ENCODE assay signal across 25 mouse cellular contexts in the genomic region with DNA sequence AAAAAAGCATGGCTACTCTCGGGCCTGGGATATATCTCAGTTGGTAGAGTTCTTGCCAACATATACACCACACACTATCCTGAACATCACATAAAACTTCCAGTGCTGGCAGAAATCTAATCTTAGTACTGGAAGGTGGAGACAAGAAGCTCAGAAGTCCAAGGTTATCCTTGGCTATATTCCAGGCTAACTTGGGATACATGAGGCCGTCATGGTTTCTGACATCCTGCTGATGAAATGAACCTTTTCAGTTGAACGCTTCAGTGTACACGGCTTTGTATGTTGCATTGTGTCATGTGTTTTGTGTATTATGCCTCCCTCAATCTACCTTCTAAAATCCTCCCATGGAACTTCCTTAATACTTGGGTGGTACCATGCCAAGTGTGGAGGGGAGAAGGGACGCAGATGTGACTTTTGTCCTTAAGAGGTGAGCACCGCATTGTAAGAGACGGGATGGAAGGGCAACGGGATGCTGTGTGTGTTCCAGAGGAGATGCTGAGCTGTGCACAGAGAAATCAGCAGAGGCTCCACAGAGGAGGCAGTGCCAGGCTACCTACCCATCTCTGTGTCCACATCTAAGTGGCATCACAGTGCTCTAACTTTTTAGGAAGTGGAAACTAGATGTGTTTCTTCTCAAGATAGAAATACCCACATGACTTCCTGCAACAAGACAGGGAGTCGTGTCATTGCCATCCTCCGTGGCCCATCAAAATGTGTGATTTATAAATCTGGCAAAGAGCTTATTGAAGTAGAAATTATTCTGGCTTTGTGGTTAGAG. TPM values are rescaled to one million over a fixed set of nuclear protein-coding genes. Genes with fewer than 3 reads are reported as not detected.
DNase-seq lines count a peak whose midpoint lies in the region; ATAC-seq and TF ChIP-seq lines count a peak whose summit lies in the region.
"Had no signal": no experiment of that assay in that cellular context is flagged by ENCODE, and none has a peak within 500 bp of the region (broad histone marks: within the 10 kb centered on the region; RNA-seq: fewer than 3 reads in every experiment).

No protein-coding gene starts in this region.

- no peaks in the 10 kb centered on the region for H3K79me2 ChIP-seq in heart, adult 2 months (replicated peaks; ENCODE audit: control insufficient read depth, insufficient read depth, low read length)

- peaks cover 11% of the 10 kb centered on the region for H3K4me1 ChIP-seq in heart, embryonic 16.5 days (ENCODE audit: control insufficient read depth, insufficient read depth, low read length)
- H3K4me1 ChIP-seq in heart, adult 2 months (ENCODE audit: control insufficient read depth, insufficient read depth, low read length), result peaks cover 4% of the 10 kb centered on the region
- no peaks in the 10 kb centered on the region; the same call in 1 of the 2 replicates for H3K4me1 ChIP-seq in liver, embryonic 16.5 days (ENCODE audit: control insufficient read depth, low read depth, low read length)
- peaks cover 4% of the 10 kb centered on the region; the same call in 1 of the 2 replicates for H3K4me1 ChIP-seq in liver, postnatal 0 days (ENCODE audit: insufficient read depth)
- no peaks in the 10 kb centered on the region for H3K4me1 ChIP-seq in intestine, embryonic 15.5 days (replicated peaks)
- no peaks in the 10 kb centered on the region for H3K4me1 ChIP-seq in lung, adult 2 months (ENCODE audit: control insufficient read depth, insufficient read depth, low read length)
- H3K4me1 ChIP-seq: embryonic facial prominence, embryonic 15.5 days; forebrain, embryonic 15.5 days; liver, embryonic 15.5 days; midbrain, embryonic 13.5 days; neural tube, embryonic 12.5 days had no signal

- no peak for TF ChIP-seq EP300 in heart, adult 2 months (IDR thresholded peaks at IDR 0.05; ENCODE audit: insufficient read depth, low read depth, low read length)
- TF ChIP-seq EP300 in liver, postnatal 0 days (IDR thresholded peaks at IDR 0.05; ENCODE audit: low read depth), result no peak

- H3K27me3 ChIP-seq in heart, embryonic 16.5 days (ENCODE audit: control insufficient read depth, insufficient read depth, low read length), result peaks cover 9% of the 10 kb centered on the region; the same call in 1 of the 2 replicates
- no peaks in the 10 kb centered on the region for H3K27me3 ChIP-seq in heart, adult 2 months (ENCODE audit: control insufficient read depth, insufficient read depth, low read length)
- H3K27me3 ChIP-seq in liver, embryonic 16.5 days (ENCODE audit: control insufficient read depth, insufficient read depth, low read depth, low read length), result no peaks in the 10 kb centered on the region; the same call in 1 of the 2 replicates
- no peaks in the 10 kb centered on the region for H3K27me3 ChIP-seq in liver, postnatal 0 days (ENCODE audit: insufficient read depth, low read length)
- H3K27me3 ChIP-seq in intestine, embryonic 15.5 days (replicated peaks), result no peaks in the 10 kb centered on the region
- H3K27me3 ChIP-seq: embryonic facial prominence, embryonic 15.5 days; forebrain, embryonic 15.5 days; midbrain, embryonic 13.5 days; neural tube, embryonic 12.5 days had no signal

- no peak for TF ChIP-seq CTCF in heart, adult 2 months (IDR thresholded peaks at IDR 0.05)
- no peak for TF ChIP-seq CTCF in liver, postnatal 0 days (IDR thresholded peaks at IDR 0.05; ENCODE audit: low read depth)
- no peak for TF ChIP-seq CTCF in lung, adult 2 months (IDR thresholded peaks at IDR 0.05; ENCODE audit: insufficient read depth, low read length)

- no peak for DNase-seq in heart, adult 2 months
- DNase-seq in liver, postnatal 0 days, result no peak
- DNase-seq in embryo, embryonic 10.5 days (ENCODE audit: low spot score), result no peak
- no peak for DNase-seq in lung, adult 2 months
- DNase-seq: adrenal gland, adult 2 months; cerebellum, adult 11 months; cerebellum, postnatal 10 days; embryo, embryonic 11 days; gastrocnemius, postnatal 10 days; kidney, adult 8-10 months; layer of hippocampus, adult 9-11 months; lung, postnatal 10 days; right cerebral cortex, postnatal 14 days; spleen, adult 18-20 months had no signal

- H3K27ac ChIP-seq in heart, embryonic 16.5 days (ENCODE audit: low read length), result no peak overlapping the region
- H3K27ac ChIP-seq in heart, adult 2 months, result no peak overlapping the region
- H3K27ac ChIP-seq in liver, embryonic 16.5 days (ENCODE audit: low read length), result no peak overlapping the region
- no peak overlapping the region for H3K27ac ChIP-seq in liver, postnatal 0 days (ENCODE audit: low read depth)
- peak overlapping the region; percentile 17; the same call in 1 of the 2 replicates for H3K27ac ChIP-seq in intestine, embryonic 15.5 days
- H3K27ac ChIP-seq: embryonic facial prominence, embryonic 15.5 days; forebrain, embryonic 15.5 days; hindbrain, postnatal 0 days; liver, embryonic 15.5 days; midbrain, embryonic 13.5 days; neural tube, embryonic 12.5 days had no signal

- no peak overlapping the region for H3K9ac ChIP-seq in heart, embryonic 16.5 days (ENCODE audit: low read length)
- no peak overlapping the region for H3K9ac ChIP-seq in heart, adult 2 months (ENCODE audit: low read depth, low read length)
- H3K9ac ChIP-seq in liver, embryonic 16.5 days (ENCODE audit: low read depth, low read length), result no peak overlapping the region
- no peak overlapping the region for H3K9ac ChIP-seq in liver, postnatal 0 days (replicated peaks)
- H3K9ac ChIP-seq in intestine, embryonic 15.5 days, result no peak overlapping the region
- H3K9ac ChIP-seq: embryonic facial prominence, embryonic 15.5 days; forebrain, embryonic 15.5 days; liver, embryonic 15.5 days; midbrain, embryonic 13.5 days; neural tube, embryonic 12.5 days had no signal

- 58% methylated on average over 10 of the region's 10 CpGs for WGBS in heart, embryonic 16.5 days
- 48% methylated on average over 10 of the region's 10 CpGs for WGBS in heart, adult 2 months
- WGBS in liver, embryonic 16.5 days (ENCODE audit: insufficient replicate concordance), result 59% methylated on average over 10 of the region's 10 CpGs
- WGBS in liver, postnatal 0 days (ENCODE audit: insufficient replicate concordance), result 67% methylated on average over 10 of the region's 10 CpGs
- 69% methylated on average over 10 of the region's 10 CpGs for WGBS in intestine, embryonic 15.5 days
- 76% methylated on average over 10 of the region's 10 CpGs for WGBS in lung, adult 2 months

- H3K36me3 ChIP-seq in heart, embryonic 16.5 days (ENCODE audit: control insufficient read depth, insufficient read depth), result no peaks in the 10 kb centered on the region
- H3K36me3 ChIP-seq in heart, adult 2 months (ENCODE audit: control insufficient read depth, insufficient read depth, low read length), result no peaks in the 10 kb centered on the region
- H3K36me3 ChIP-seq in liver, embryonic 16.5 days (ENCODE audit: control insufficient read depth, insufficient read depth), result no peaks in the 10 kb centered on the region
- no peaks in the 10 kb centered on the region for H3K36me3 ChIP-seq in liver, postnatal 0 days (replicated peaks; ENCODE audit: insufficient read depth, low read length)
- no peaks in the 10 kb centered on the region for H3K36me3 ChIP-seq in intestine, embryonic 15.5 days
- H3K36me3 ChIP-seq: embryonic facial prominence, embryonic 15.5 days; forebrain, embryonic 15.5 days; liver, embryonic 15.5 days; midbrain, embryonic 13.5 days; neural tube, embryonic 12.5 days had no signal

- no peaks in the 10 kb centered on the region for H3K9me3 ChIP-seq in heart, embryonic 16.5 days (replicated peaks; ENCODE audit: control insufficient read depth, low read length)
- H3K9me3 ChIP-seq in liver, embryonic 16.5 days (replicated peaks; ENCODE audit: control insufficient read depth, low read length), result no peaks in the 10 kb centered on the region
- no peaks in the 10 kb centered on the region for H3K9me3 ChIP-seq in liver, postnatal 0 days (ENCODE audit: low read length)
- H3K9me3 ChIP-seq in intestine, embryonic 15.5 days, result no peaks in the 10 kb centered on the region
- H3K9me3 ChIP-seq: embryonic facial prominence, embryonic 15.5 days; forebrain, embryonic 15.5 days; liver, embryonic 15.5 days; midbrain, embryonic 13.5 days; neural tube, embryonic 12.5 days had no signal

- no peak overlapping the region for H3K4me3 ChIP-seq in heart, embryonic 16.5 days (ENCODE audit: low read length)
- H3K4me3 ChIP-seq in heart, adult 2 months, result no peak overlapping the region
- H3K4me3 ChIP-seq in liver, embryonic 16.5 days (ENCODE audit: low read depth, low read length), result no peak overlapping the region
- no peak overlapping the region for H3K4me3 ChIP-seq in liver, postnatal 0 days (ENCODE audit: low read depth, low read length)
- H3K4me3 ChIP-seq in intestine, embryonic 15.5 days (replicated peaks), result peak overlapping the region; percentile 42
- H3K4me3 ChIP-seq in lung, adult 2 months (replicated peaks; ENCODE audit: extremely low read depth, low read depth, low read length), result no peak overlapping the region
- H3K4me3 ChIP-seq: embryonic facial prominence, embryonic 15.5 days; forebrain, embryonic 15.5 days; liver, embryonic 15.5 days; midbrain, embryonic 13.5 days; neural tube, embryonic 12.5 days had no signal

- TF ChIP-seq POLR2A in heart, adult 2 months (IDR thresholded peaks at IDR 0.05; ENCODE audit: insufficient read depth, low read depth, low read length), result no peak
- TF ChIP-seq POLR2A in lung, adult 2 months (IDR thresholded peaks at IDR 0.05; ENCODE audit: borderline replicate concordance, extremely low read depth, low read depth, low read length), result no peak

- intact Hi-C loops in heart, adult 2 months (cut with DNase I), result no loop called here

- 0 out of 2 replicates have a peak, but pooled peaks have one; percentile 18 for ATAC-seq in heart, embryonic 16.5 days (replicated peaks; ENCODE audit: extremely low read depth, insufficient read depth, low FRiP score)
- no peak for ATAC-seq in liver, embryonic 16.5 days (ENCODE audit: low read depth)
- ATAC-seq in liver, postnatal 0 days, result no peak
- no peak for ATAC-seq in intestine, embryonic 15.5 days
- peak; percentile 53 for ATAC-seq in monocyte, adult 5-6 weeks (replicated peaks; ENCODE audit: insufficient number of reproducible peaks, low FRiP score, low TSS enrichment, poor library complexity, severe bottlenecking)
- ATAC-seq: forebrain, embryonic 15.5 days; hindbrain, postnatal 0 days; midbrain, embryonic 13.5 days had no signal

- no peak overlapping the region for H3K4me2 ChIP-seq in heart, embryonic 16.5 days (ENCODE audit: low read depth, low read length)
- H3K4me2 ChIP-seq in liver, embryonic 16.5 days (ENCODE audit: low read depth, low read length), result 0 out of 2 replicates have a peak overlapping the region, but pooled peaks have one; percentile 25
- H3K4me2 ChIP-seq in liver, postnatal 0 days (ENCODE audit: low read depth, low read length), result no peak overlapping the region
- H3K4me2 ChIP-seq in intestine, embryonic 15.5 days (replicated peaks), result peak overlapping the region; percentile 46
- H3K4me2 ChIP-seq: embryonic facial prominence, embryonic 15.5 days; forebrain, embryonic 15.5 days; midbrain, embryonic 13.5 days; neural tube, embryonic 12.5 days had no signal

RNA-seq across cellular contexts. Expression of gene Enpp4, which starts 31.4 kb away (rescaled TPM):
- polyA plus RNA-seq in heart, embryonic 16.5 days (2015; fragmentation: Nextera tagmentation; extraction: Ambion mirVana), result 8.9 and 11.0 TPM in 2 replicates
- 10 to 100 TPM; 21.6 to 24.6 TPM for total RNA-seq in heart, adult 2 months (2021)
- polyA plus RNA-seq in heart, adult 2 months (2012; rRNA removed), result 8.5 and 18.2 TPM in 2 replicates
- polyA plus RNA-seq in liver, embryonic 16.5 days (2015; fragmentation: Nextera tagmentation; extraction: Ambion mirVana), result 4.1 and 4.3 TPM in 2 replicates
- polyA plus RNA-seq in liver, postnatal 0 days (2015; fragmentation: Nextera tagmentation; extraction: Ambion mirVana), result 5.5 and 5.8 TPM in 2 replicates
- 5.4 and 5.6 TPM in 2 replicates for polyA plus RNA-seq in intestine, embryonic 15.5 days (2015; fragmentation: Nextera tagmentation; extraction: Ambion mirVana)
- total RNA-seq in monocyte, adult 5-6 weeks (2017), result 9.7 to 31.6 TPM (median 12.8 TPM) in 3 replicates
- 9.1 and 13.5 TPM in 2 replicates for polyA plus RNA-seq in lung, adult 2 months (2012; rRNA removed)

RNA-seq across cellular contexts. Expression of gene Clic5, which starts 51.3 kb away (rescaled TPM):
- polyA plus RNA-seq in heart, embryonic 16.5 days (2015; fragmentation: Nextera tagmentation; extraction: Ambion mirVana), result 16.6 and 17.8 TPM in 2 replicates
- total RNA-seq in heart, adult 2 months (2021), result 100 to 1,000 TPM; 128 to 171 TPM
- 33.2 and 61.4 TPM in 2 replicates for polyA plus RNA-seq in heart, adult 2 months (2012; rRNA removed)
- polyA plus RNA-seq in liver, embryonic 16.5 days (2015; fragmentation: Nextera tagmentation; extraction: Ambion mirVana), result 0.39 and 0.66 TPM in 2 replicates
- polyA plus RNA-seq in liver, postnatal 0 days (2015; fragmentation: Nextera tagmentation; extraction: Ambion mirVana), result 0.28 and 0.30 TPM in 2 replicates
- 20.0 and 20.6 TPM in 2 replicates for polyA plus RNA-seq in intestine, embryonic 15.5 days (2015; fragmentation: Nextera tagmentation; extraction: Ambion mirVana)
- 0.32 to 2.0 TPM (median 0.67 TPM) in 3 replicates for total RNA-seq in monocyte, adult 5-6 weeks (2017)
- polyA plus RNA-seq in lung, adult 2 months (2012; rRNA removed), result 82.3 and 122 TPM in 2 replicates
- total RNA-seq: MEL had no signal

RNA-seq across cellular contexts. Expression of gene Enpp5, which starts 58.4 kb away (rescaled TPM):
- polyA plus RNA-seq in heart, embryonic 16.5 days (2015; fragmentation: Nextera tagmentation; extraction: Ambion mirVana), result 20.7 and 24.3 TPM in 2 replicates
- total RNA-seq in heart, adult 2 months (2021), result 10 to 100 TPM; 13.3 to 14.2 TPM
- 14.2 and 24.6 TPM in 2 replicates for polyA plus RNA-seq in heart, adult 2 months (2012; rRNA removed)
- 9.8 and 10.7 TPM in 2 replicates for polyA plus RNA-seq in liver, embryonic 16.5 days (2015; fragmentation: Nextera tagmentation; extraction: Ambion mirVana)
- 7.0 and 7.7 TPM in 2 replicates for polyA plus RNA-seq in liver, postnatal 0 days (2015; fragmentation: Nextera tagmentation; extraction: Ambion mirVana)
- polyA plus RNA-seq in intestine, embryonic 15.5 days (2015; fragmentation: Nextera tagmentation; extraction: Ambion mirVana), result 31.0 and 37.6 TPM in 2 replicates
- total RNA-seq in monocyte, adult 5-6 weeks (2017), result 6.8 to 16.6 TPM (median 10.2 TPM) in 3 replicates
- polyA plus RNA-seq in lung, adult 2 months (2012; rRNA removed), result 24.5 and 38.7 TPM in 2 replicates

Comparison
In these comparisons a context has a peak if more than half of its experiments do, and no peak if none do; other contexts are left out.
1. H3K4me2 ChIP-seq: peak in liver, embryonic 16.5 days (single experiment) and intestine, embryonic 15.5 days (single experiment); none in heart, embryonic 16.5 days (single experiment) and liver, postnatal 0 days (single experiment).
2. ATAC-seq: peak in heart, embryonic 16.5 days (single experiment) and monocyte, adult 5-6 weeks (single experiment); none in liver, embryonic 16.5 days (single experiment), liver, postnatal 0 days (single experiment) and intestine, embryonic 15.5 days (single experiment).
3. RNA of gene Clic5, which starts 51.3 kb away (polyA plus RNA-seq): 82.3 to 122 TPM in lung, adult 2 months, 33.2 to 61.4 TPM in heart, adult 2 months, 20.0 to 20.6 TPM in intestine, embryonic 15.5 days and 16.6 to 17.8 TPM in heart, embryonic 16.5 days; 0.39 to 0.66 TPM in liver, embryonic 16.5 days and 0.28 to 0.30 TPM in liver, postnatal 0 days; every median in the first group is over 10 times any median in the second.